Mouse (Mus musculus): ENCODE results near the gene Spag9. TPM values are rescaled to one million over a fixed set of nuclear protein-coding genes. Genes with fewer than 3 reads are reported as not detected.

Gene Spag9
- polyA plus RNA-seq, 1 experiment from 2014 or later: 9.2 TPM

DNA sequence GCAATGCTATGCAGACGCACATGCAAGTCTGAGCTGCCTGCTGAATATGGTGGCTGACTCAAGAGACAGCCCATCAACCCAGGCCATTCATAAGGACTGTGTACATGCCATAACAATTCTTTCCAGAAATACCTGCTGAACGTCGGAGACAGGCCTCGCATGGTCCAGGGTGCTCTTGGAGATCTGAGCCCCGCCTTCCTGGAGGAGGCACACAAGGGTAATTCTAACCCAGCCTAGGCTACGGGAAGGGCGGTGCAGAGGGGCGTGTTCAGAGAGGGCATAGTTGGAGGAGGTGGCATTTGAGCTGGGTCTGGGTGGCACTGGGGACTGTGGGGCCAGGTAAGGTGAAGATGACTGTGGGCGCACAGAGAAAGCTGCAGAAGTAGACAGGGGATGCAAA, 176.3 kb downstream of the Spag9 start:
- Histone ChIP-seq H3K27me3 (no peaks in the 10 kb centered on the region), H3K27ac (replicated peaks) (no peak overlapping the region), H3K9ac (no peak overlapping the region), H3K9me3 (replicated peaks) (no peaks in the 10 kb centered on the region), H3K36me3 (replicated peaks) (no peaks in the 10 kb centered on the region), H3K4me1 (replicated peaks) (peaks cover 20% of the 10 kb centered on the region), H3K4me2 (no peak overlapping the region), H3K4me3 (replicated peaks) (no peak overlapping the region)
- ATAC-seq (ENCODE audit: insufficient read depth): no peak
- 57% methylated on average over 9 of the region's 9 CpGs for WGBS (ENCODE audit: insufficient replicate concordance)

- H3K9me3 ChIP-seq (replicated peaks): no peaks in the 10 kb centered on the region
- peaks cover 20% of the 10 kb centered on the region for H3K4me1 ChIP-seq (replicated peaks)
- no peak overlapping the region for H3K9ac ChIP-seq
- no peaks in the 10 kb centered on the region for H3K27me3 ChIP-seq
- no peak overlapping the region for H3K27ac ChIP-seq (replicated peaks)
- ATAC-seq (ENCODE audit: insufficient read depth): no peak
- no peak overlapping the region for H3K4me3 ChIP-seq (replicated peaks)
- no peak overlapping the region for H3K4me2 ChIP-seq
- no peaks in the 10 kb centered on the region for H3K36me3 ChIP-seq (replicated peaks)
- WGBS (ENCODE audit: insufficient replicate concordance): 16% methylated on average over 4 of the region's 4 CpGs
Measured at GRCm38 (mm10) chr11:94173726-94174146, 177.8 kb downstream of the Spag9 start.

GRCm38 (mm10) chr11:94175288-94175687, 179.4 kb downstream of the Spag9 start:
- 60% methylated on average over 7 of the region's 7 CpGs for WGBS (ENCODE audit: insufficient replicate concordance)
- no peak overlapping the region for H3K4me2 ChIP-seq
- no peaks in the 10 kb centered on the region for H3K9me3 ChIP-seq (replicated peaks)
- peaks cover 23% of the 10 kb centered on the region for H3K4me1 ChIP-seq (replicated peaks)
- no peak overlapping the region for H3K4me3 ChIP-seq (replicated peaks)
- no peak overlapping the region for H3K9ac ChIP-seq
- H3K27ac ChIP-seq (replicated peaks): no peak overlapping the region
- no peaks in the 10 kb centered on the region for H3K27me3 ChIP-seq
- no peaks in the 10 kb centered on the region for H3K36me3 ChIP-seq (replicated peaks)
- no peak for ATAC-seq (ENCODE audit: insufficient read depth)

Other genes with a start within 250 kb of the Spag9 start
- 12.5 and 13.3 TPM in 2 replicates for gene Utp18, start 110.3 kb upstream of the Spag9 start, polyA plus RNA-seq (2015; fragmentation: Nextera tagmentation; extraction: Ambion mirVana)
- 5.1 and 6.6 TPM in 2 replicates for gene Mbtd1, start 110.2 kb upstream of the Spag9 start, polyA plus RNA-seq (2015; fragmentation: Nextera tagmentation; extraction: Ambion mirVana)
- 102 and 125 TPM in 2 replicates for gene Nme2, start 39.8 kb upstream of the Spag9 start, polyA plus RNA-seq (2015; fragmentation: Nextera tagmentation; extraction: Ambion mirVana)
- 187 and 209 TPM in 2 replicates for gene Gm20390, start 27.8 kb upstream of the Spag9 start, polyA plus RNA-seq (2015; fragmentation: Nextera tagmentation; extraction: Ambion mirVana)
- gene Nme1, start 27.6 kb upstream of the Spag9 start, polyA plus RNA-seq (2015; fragmentation: Nextera tagmentation; extraction: Ambion mirVana): 105 and 107 TPM in 2 replicates
- 12.8 and 13.0 TPM in 2 replicates for gene Tob1, start 215.4 kb downstream of the Spag9 start, polyA plus RNA-seq (2015; fragmentation: Nextera tagmentation; extraction: Ambion mirVana)
- gene Wfikkn2, start 249.9 kb downstream of the Spag9 start, polyA plus RNA-seq (2015; fragmentation: Nextera tagmentation; extraction: Ambion mirVana): 0.15 TPM in 2 replicates

Measured in liver, embryonic 15.5 days (tissue).